Mouse (Mus musculus) heart, adult 2 months (tissue): ENCODE data around the gene Aldh3a2.

ENCODE experiments used
- CTCF ChIP-seq: fragments of 200-600 bp; IDR thresholded peaks from 2 replicates; pipeline ENCODE4 v1.8.1; 2022; ENCODE audit warnings: antibody characterized with exemption, mild to moderate bottlenecking, moderate library complexity
- POLR2A ChIP-seq: fragments of 200-500 bp; IDR thresholded peaks from 2 replicates; pipeline ENCODE4 v1.6.1; 2011; ENCODE audit warnings: mild to moderate bottlenecking, low read depth, low read length, control low read depth; ENCODE audit not compliant: insufficient read depth

- no peak for TF ChIP-seq CTCF
- no peak for TF ChIP-seq POLR2A
Measured at GRCm38 (mm10) chr11:61202186-61202585, 65.1 kb downstream of the Aldh3a2 start.
